In genomic region chr15:30184020-30184419, GRCm38 (mm10) we compare ENCODE assay signal across 21 mouse cellular contexts.
"Had no signal": no experiment of that assay in that cellular context is flagged by ENCODE, and none has a peak within 500 bp of the region (broad histone marks: within the 10 kb centered on the region; RNA-seq: fewer than 3 reads in every experiment).

No protein-coding gene starts in this region.

- DNase-seq: heart, postnatal 10 days; heart, postnatal 14 days; heart, postnatal 36 days; heart, postnatal 4 days; kidney, adult 18-20 months; kidney, adult 2 months; kidney, adult 8-10 months; kidney, adult 9 months; kidney, postnatal 10 days; kidney, postnatal 14 days; kidney, postnatal 25 days; kidney, postnatal 36 days; kidney, postnatal 4 days; layer of hippocampus, adult 9-11 months; layer of hippocampus, postnatal 36 days had no signal

- ATAC-seq: hindbrain, embryonic 16.5 days; hindbrain, postnatal 0 days; inflammation-experienced regulatory T-cells, adult 6 months; intestine, embryonic 15.5 days; intestine, embryonic 16.5 days; intestine, postnatal 0 days had no signal
